Mouse (Mus musculus): ENCODE data around the gene Cdh3.

GRCm38 (mm10) chr8:106581344-106582088 is 70.8 kb downstream of the Cdh3 start:
- TF ChIP-seq EP300 (IDR thresholded peaks at IDR 0.05): peak; percentile 80
- TF ChIP-seq CTCF (IDR thresholded peaks at IDR 0.05): no peak
